Mouse (Mus musculus) liver, adult 2 months (tissue): ENCODE data around the gene Coro2b.

Experiments used
- CTCF ChIP-seq: fragments of 200-500 bp; IDR thresholded peaks from 2 replicates; pipeline ENCODE4 v1.5.1; 2011; ENCODE audit warnings: low read depth, low read length, control low read depth
- POLR2A ChIP-seq: fragments of 200-500 bp; IDR thresholded peaks from 2 replicates; pipeline ENCODE4 v1.6.1; 2011; ENCODE audit warnings: low read length, control low read depth; ENCODE audit not compliant: insufficient read depth; ENCODE audit errors: extremely low read depth

GRCm38 (mm10) chr9:62421027-62421426 is 115.8 kb downstream of the Coro2b start:
- no peak for TF ChIP-seq CTCF
- TF ChIP-seq POLR2A: no peak
